Comparison of ENCODE assay signal across 8 mouse cellular contexts in genomic region chr10:77621546-77621945, GRCm38 (mm10). TPM values are rescaled to one million over a fixed set of nuclear protein-coding genes. Genes with fewer than 3 reads are reported as not detected.
DNase-seq lines count a peak whose midpoint lies in the region; ATAC-seq and TF ChIP-seq lines count a peak whose summit lies in the region.

No protein-coding gene starts in this region.

- no peak for DNase-seq in heart, adult 8-10 months (ENCODE audit: low spot score)
- DNase-seq in G1E (ENCODE audit: low spot score) (no peak), MN1 (ENCODE audit: low spot score) (no peak)
- no peak for DNase-seq in hindbrain, embryonic 11.5 days (ENCODE audit: low spot score)
- peak; percentile 18 for DNase-seq in midbrain, embryonic 10.5 days (ENCODE audit: low spot score)
- no peak for DNase-seq in left cerebral cortex, postnatal 14 days (ENCODE audit: low spot score in 2 of 2)
- DNase-seq in yolk sac, embryonic 10.5 days (ENCODE audit: low spot score), result no peak

- ATAC-seq in heart, embryonic 14.5 days (ENCODE audit: insufficient number of reproducible peaks, insufficient read depth, low FRiP score, low read depth), result no peak
- ATAC-seq in G1E (ENCODE audit: extremely low read depth, insufficient number of reproducible peaks, low FRiP score, poor library complexity, severe bottlenecking), result no peak
- ATAC-seq in hindbrain, embryonic 11.5 days (ENCODE audit: low FRiP score), result no peak; the same call in 1 of the 2 replicates

- H3K9me3 ChIP-seq in heart, embryonic 14.5 days (ENCODE audit: control insufficient read depth, low read length), result no peaks in the 10 kb centered on the region
- H3K9me3 ChIP-seq in G1E (replicated peaks), result no peaks in the 10 kb centered on the region
- no peaks in the 10 kb centered on the region for H3K9me3 ChIP-seq in hindbrain, embryonic 11.5 days (ENCODE audit: control insufficient read depth, low read length)
- no peaks in the 10 kb centered on the region for H3K9me3 ChIP-seq in midbrain, embryonic 10.5 days (replicated peaks)

- H3K27ac ChIP-seq in heart, embryonic 14.5 days (replicated peaks in 1 of 2; ENCODE audit: control insufficient read depth in 1 of 2, insufficient read depth in 1 of 2, low read depth in 2 of 2, low read length in 2 of 2), result peak overlapping the region; percentile 60 to 83
- peak overlapping the region; percentile 79 for H3K27ac ChIP-seq in hindbrain, embryonic 11.5 days (ENCODE audit: low read depth, low read length)
- H3K27ac ChIP-seq in midbrain, embryonic 10.5 days (replicated peaks), result peak overlapping the region; percentile 90

- no peaks in the 10 kb centered on the region for H3K27me3 ChIP-seq in heart, embryonic 14.5 days (ENCODE audit: control insufficient read depth, insufficient read depth, low read length)
- no peaks in the 10 kb centered on the region for H3K27me3 ChIP-seq in G1E (ENCODE audit: insufficient read depth, low read length)
- no peaks in the 10 kb centered on the region for H3K27me3 ChIP-seq in hindbrain, embryonic 11.5 days (ENCODE audit: control insufficient read depth, insufficient read depth, low read length)
- H3K27me3 ChIP-seq in midbrain, embryonic 10.5 days (ENCODE audit: low read depth, poor library complexity, severe bottlenecking), result no peaks in the 10 kb centered on the region

- H3K4me3 ChIP-seq in heart, embryonic 14.5 days (ENCODE audit: control insufficient read depth in 1 of 2, insufficient read depth in 1 of 2, low read depth in 1 of 2, low read length in 2 of 2), result peak overlapping the region; percentile 90 to 98; a peak in 3 of 4 replicates
- peak overlapping the region; percentile 97 for H3K4me3 ChIP-seq in G1E (ENCODE audit: low read depth, low read length)
- peak overlapping the region; percentile 98 for H3K4me3 ChIP-seq in hindbrain, embryonic 11.5 days (ENCODE audit: low read depth, low read length)
- peak overlapping the region; percentile 78 for H3K4me3 ChIP-seq in midbrain, embryonic 10.5 days

- 74% methylated on average over 8 of the region's 8 CpGs for WGBS in heart, embryonic 14.5 days
- WGBS in hindbrain, embryonic 11.5 days, result 86% methylated on average over 8 of the region's 8 CpGs
- 76% methylated on average over 8 of the region's 8 CpGs for WGBS in midbrain, embryonic 10.5 days

- intact Hi-C loops in left cerebral cortex, postnatal 14 days (cut with DNase I), result loop anchor here (5.0 kb wide), 1 partner anchor 104 kb away; the partner anchor contains the start of gene Fam207a

- TF ChIP-seq CTCF in G1E (IDR thresholded peaks at IDR 0.05; ENCODE audit: low read depth, low read length), result no peak

- peak overlapping the region; percentile 94 for H3K9ac ChIP-seq in heart, embryonic 14.5 days (ENCODE audit: low read length)
- peak overlapping the region; percentile 71 for H3K9ac ChIP-seq in hindbrain, embryonic 11.5 days (ENCODE audit: low read depth, low read length)

- H3K36me3 ChIP-seq in heart, embryonic 14.5 days (ENCODE audit: control insufficient read depth, insufficient read depth, low read length), result peaks cover 33% of the 10 kb centered on the region
- H3K36me3 ChIP-seq in G1E (replicated peaks), result peaks cover 72% of the 10 kb centered on the region
- peaks cover 4% of the 10 kb centered on the region; the same call in 1 of the 2 replicates for H3K36me3 ChIP-seq in hindbrain, embryonic 11.5 days (ENCODE audit: control insufficient read depth, insufficient read depth, low read length)
- peaks cover 47% of the 10 kb centered on the region for H3K36me3 ChIP-seq in midbrain, embryonic 10.5 days

- peaks cover 14 to 29% of the 10 kb centered on the region in 2 experiments for H3K4me1 ChIP-seq in heart, embryonic 14.5 days (ENCODE audit: control insufficient read depth in 2 of 2, insufficient read depth in 2 of 2, low read length in 2 of 2)
- peaks cover 44% of the 10 kb centered on the region for H3K4me1 ChIP-seq in G1E (ENCODE audit: insufficient read depth, low read depth, low read length)
- 0 out of 2 replicates have a peak, but pooled peaks cover 2% of the 10 kb centered on the region for H3K4me1 ChIP-seq in hindbrain, embryonic 11.5 days (replicated peaks; ENCODE audit: control insufficient read depth, insufficient read depth, low read length)
- H3K4me1 ChIP-seq in midbrain, embryonic 10.5 days, result peaks cover 33% of the 10 kb centered on the region

- H3K4me2 ChIP-seq in heart, embryonic 14.5 days (ENCODE audit: low read length), result peak overlapping the region; percentile 84
- H3K4me2 ChIP-seq in hindbrain, embryonic 11.5 days (replicated peaks; ENCODE audit: low read depth, low read length), result peak overlapping the region; percentile 74

RNA-seq across cellular contexts. Expression of gene Ube2g2, which starts 0.5 kb away (rescaled TPM):
- 50.4 and 53.0 TPM in 2 replicates for polyA plus RNA-seq in heart, embryonic 14.5 days (2014; fragmentation: Nextera tagmentation; extraction: Ambion mirVana)
- 10 to 100 TPM; 78.9 to 82.9 (median 81.2) TPM for total RNA-seq in heart, adult 8-10 months (2022)
- 18.4 and 24.5 TPM in 2 replicates for total RNA-seq in G1E (2014; fragmentation: Nextera tagmentation)
- total RNA-seq in G1E (2017), result 20.7 and 23.4 TPM in 2 replicates
- polyA plus RNA-seq in G1E (2012), result 26.0 and 35.0 TPM in 2 replicates
- polyA plus RNA-seq in hindbrain, embryonic 11.5 days (2014; fragmentation: Nextera tagmentation; extraction: Ambion mirVana), result 40.5 and 50.0 TPM in 2 replicates
- 104 and 107 TPM in 2 replicates for polyA plus RNA-seq in midbrain, embryonic 10.5 days (2016; fragmentation: Nextera tagmentation; extraction: Ambion mirVana)
- 10 to 100 TPM; 36.3 to 41.6 TPM for total RNA-seq in left cerebral cortex, postnatal 14 days (2021)

RNA-seq across cellular contexts. Expression of gene Gm49325, which starts 15.5 kb away (rescaled TPM):
- 2.9 TPM in 1 of 2 replicates, not detected in the other for polyA plus RNA-seq in heart, embryonic 14.5 days (2014; fragmentation: Nextera tagmentation; extraction: Ambion mirVana)
- total RNA-seq in heart, adult 8-10 months (2022), result 10 to 100 TPM in 3 of 4 experiments, 1 to 10 TPM in 1; 8.3 to 15.8 (median 13.9) TPM
- total RNA-seq in G1E (2014; fragmentation: Nextera tagmentation), result not detected in 2 replicates
- not detected in 2 replicates for total RNA-seq in G1E (2017)
- not detected in 2 replicates for polyA plus RNA-seq in G1E (2012)
- 2.2 TPM in 1 of 2 replicates, not detected in the other for polyA plus RNA-seq in hindbrain, embryonic 11.5 days (2014; fragmentation: Nextera tagmentation; extraction: Ambion mirVana)
- 2.2 and 2.4 TPM in 2 replicates for polyA plus RNA-seq in midbrain, embryonic 10.5 days (2016; fragmentation: Nextera tagmentation; extraction: Ambion mirVana)
- total RNA-seq in left cerebral cortex, postnatal 14 days (2021), result 10 to 100 TPM in 1 of 2 experiments, 1 to 10 TPM in 1; 6.7 to 15.7 TPM

RNA-seq across cellular contexts. Expression of gene Sumo3, which starts 15.6 kb away (rescaled TPM):
- 144 and 156 TPM in 2 replicates for polyA plus RNA-seq in heart, embryonic 14.5 days (2014; fragmentation: Nextera tagmentation; extraction: Ambion mirVana)
- total RNA-seq in heart, adult 8-10 months (2022), result 10 to 100 TPM; 59.3 to 76.7 (median 67.5) TPM
- total RNA-seq in G1E (2014; fragmentation: Nextera tagmentation) (32.6 and 35.3 TPM in 2 replicates), G1E (2017) (96.3 and 115 TPM in 2 replicates)
- 130 and 160 TPM in 2 replicates for polyA plus RNA-seq in G1E (2012)
- 287 and 321 TPM in 2 replicates for polyA plus RNA-seq in hindbrain, embryonic 11.5 days (2014; fragmentation: Nextera tagmentation; extraction: Ambion mirVana)
- polyA plus RNA-seq in midbrain, embryonic 10.5 days (2016; fragmentation: Nextera tagmentation; extraction: Ambion mirVana), result 403 and 425 TPM in 2 replicates
- total RNA-seq in left cerebral cortex, postnatal 14 days (2021), result 100 to 1,000 TPM; 129 to 135 TPM

RNA-seq across cellular contexts. Expression of gene Pttg1ip, which starts 40.0 kb away (rescaled TPM):
- 128 and 133 TPM in 2 replicates for polyA plus RNA-seq in heart, embryonic 14.5 days (2014; fragmentation: Nextera tagmentation; extraction: Ambion mirVana)
- total RNA-seq in heart, adult 8-10 months (2022), result 100 to 1,000 TPM; 132 to 142 (median 134) TPM
- total RNA-seq in G1E (2014; fragmentation: Nextera tagmentation), result 133 and 140 TPM in 2 replicates
- 111 and 115 TPM in 2 replicates for total RNA-seq in G1E (2017)
- 106 and 128 TPM in 2 replicates for polyA plus RNA-seq in G1E (2012)
- polyA plus RNA-seq in hindbrain, embryonic 11.5 days (2014; fragmentation: Nextera tagmentation; extraction: Ambion mirVana), result 73.1 and 79.3 TPM in 2 replicates
- 67.0 and 69.9 TPM in 2 replicates for polyA plus RNA-seq in midbrain, embryonic 10.5 days (2016; fragmentation: Nextera tagmentation; extraction: Ambion mirVana)
- 10 to 100 TPM; 74.0 to 75.1 TPM for total RNA-seq in left cerebral cortex, postnatal 14 days (2021)
